Mouse (Mus musculus) Patski (cell line): ENCODE data around the gene Nrg4. TPM values are rescaled to one million over a fixed set of nuclear protein-coding genes. Genes with fewer than 3 reads are reported as not detected.

Experiments
- ATAC-seq: fragments of 100-300 bp; one replicate; pipeline ENCODE4 v1.8.0; 2021
- CTCF ChIA-PET: fragments of 350-600 bp; sonication (Branson Sonifier 250); formaldehyde crosslinking; loops from one replicate; lab custom pipeline; 2022; ENCODE audit warnings: inconsistent platforms; lab: Charles Lee
- POLR2A ChIA-PET: fragments of 350-600 bp; sonication (Branson Sonifier 250); formaldehyde crosslinking; loops from one replicate; lab custom pipeline; 2022; ENCODE audit warnings: antibody characterized with exemption, inconsistent platforms; lab: Charles Lee
- DNase-seq: peaks from one replicate; pipeline ENCODE4 v3.0.0-alpha.2; 2011; ENCODE audit warnings: low read depth, low spot score
- H3K27me3 ChIP-seq: fragments of 371-371 bp; one replicate; pipeline ENCODE4 v1.5.1; 2021
- CTCF ChIP-seq: fragments of 100-300 bp; IDR thresholded peaks from one replicate; pipeline ENCODE4 v1.5.1; 2021
- in situ Hi-C: fragments of 300-500 bp; cut with MboI; formaldehyde crosslinking; loops from 3 replicates; pipeline ENCODE4 v1.11.1; 2018; ENCODE audit warnings: low pct_unique_long_range_greater_than_20kb, mixed read lengths
- polyA plus RNA-seq: library from polyadenylated mRNA; unstranded; gene quantifications from one replicate; pipeline ENCODE4 v1.2.3, GENCODE M21; 2021

Nrg4 gene
- 2.1 TPM for polyA plus RNA-seq

DNA sequence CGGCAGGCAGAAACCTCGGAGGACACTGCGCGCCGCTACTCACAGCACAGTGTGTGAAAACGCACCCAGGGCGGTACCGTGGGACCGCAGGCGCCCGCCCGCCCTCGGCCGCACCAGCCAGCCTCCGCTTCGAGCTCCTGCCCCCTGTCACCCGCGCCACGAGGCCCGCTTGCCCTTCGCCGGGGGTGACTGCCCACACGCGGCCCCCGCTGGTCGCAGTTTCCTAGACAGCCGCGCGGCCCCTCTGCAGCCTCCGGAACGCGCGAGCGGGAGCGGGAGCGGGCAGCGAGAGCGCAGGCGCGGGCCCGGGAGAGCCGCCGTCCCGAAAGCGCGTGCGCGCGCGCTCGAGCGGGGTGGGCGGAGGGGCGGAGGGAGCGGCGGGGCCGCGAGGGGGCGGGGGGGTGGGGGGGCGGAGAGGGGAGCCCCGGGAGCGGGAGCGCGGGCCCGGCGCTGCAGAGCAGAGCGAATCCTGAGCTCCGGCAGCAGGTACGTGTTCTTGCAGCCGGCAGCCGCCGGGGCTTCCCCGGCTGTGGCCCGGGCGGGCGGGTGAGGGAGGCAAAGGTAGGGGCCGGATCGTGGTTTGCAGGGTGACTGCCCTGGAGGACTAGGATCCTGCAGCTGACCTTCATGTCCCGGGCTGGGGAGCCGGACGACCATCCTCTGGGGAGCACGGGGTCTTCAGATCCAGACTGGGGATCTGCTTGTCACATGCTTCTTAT, at the start of gene Nrg4, which contains the start of gene Tmem266:
Gene Nrg4 (minus strand): TSS at position 330 of the 719 bp plus-strand sequence.
Gene Tmem266 (plus strand): TSS at position 399 of the 719 bp plus-strand sequence.
- ATAC-seq (peak; percentile 65), DNase-seq (no peak)
- in situ Hi-C loops, result no loop called here
- CTCF ChIA-PET, result no interaction called here
- POLR2A ChIA-PET, result no interaction called here
- peaks cover 38% of the 10 kb centered on the region for H3K27me3 ChIP-seq
- no peak for TF ChIP-seq CTCF

GRCm38 (mm10) chr9:55371908-55372307, 45.3 kb upstream of the Nrg4 start:
- no peak for ATAC-seq
- CTCF ChIA-PET, result no interaction called here
- TF ChIP-seq CTCF, result no peak
- DNase-seq, result no peak
- peaks cover 30% of the 10 kb centered on the region for H3K27me3 ChIP-seq
- POLR2A ChIA-PET, result no interaction called here
- in situ Hi-C loops, result no loop called here

DNA sequence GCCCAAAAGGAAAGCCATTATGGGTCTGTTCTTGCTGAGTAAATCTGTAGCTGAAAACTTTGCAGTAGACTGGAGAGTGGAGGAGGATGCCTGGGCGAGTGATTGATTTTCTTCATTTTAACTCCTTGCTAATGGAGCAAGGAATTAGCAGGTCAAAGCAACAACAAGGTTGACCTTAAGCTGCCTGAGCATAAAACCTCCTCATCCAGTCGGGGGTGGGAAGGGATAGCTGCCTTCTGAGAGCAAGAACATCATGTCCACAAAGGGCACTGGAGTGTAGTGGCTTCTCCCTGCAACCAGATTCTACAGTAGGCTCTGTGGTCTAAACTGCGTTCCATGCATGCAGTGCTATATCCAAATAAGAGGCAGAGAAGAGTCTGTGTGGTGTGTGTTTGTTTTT, 41.4 kb upstream of the Nrg4 start:
- no peak for ATAC-seq
- H3K27me3 ChIP-seq, result peaks cover 13% of the 10 kb centered on the region
- CTCF ChIA-PET, result no interaction called here
- no peak for DNase-seq
- in situ Hi-C loops, result no loop called here
- TF ChIP-seq CTCF, result no peak
- POLR2A ChIA-PET, result no interaction called here

DNA sequence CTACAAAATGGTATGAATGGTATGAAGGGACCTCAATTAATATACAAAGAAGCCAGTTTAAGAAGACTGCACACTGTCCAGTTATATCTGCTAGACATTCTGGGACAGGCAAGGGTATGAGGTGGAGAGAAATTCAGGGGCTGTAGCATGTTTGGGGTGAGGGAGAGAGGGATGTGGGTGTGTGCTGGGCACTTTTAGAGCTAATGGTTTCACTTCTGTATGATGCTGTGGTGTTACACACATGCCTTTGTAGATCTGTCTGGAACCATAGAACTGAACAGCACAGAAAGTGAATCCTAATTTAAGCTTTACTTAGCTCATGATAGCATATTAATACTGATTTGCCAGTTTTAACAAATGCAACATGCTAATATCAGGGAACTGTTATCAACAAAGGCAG, 37.1 kb upstream of the Nrg4 start:
- H3K27me3 ChIP-seq, result no peaks in the 10 kb centered on the region
- no peak for DNase-seq
- CTCF ChIA-PET, result interaction anchor here (1.2 kb wide), 1 partner anchor 25 kb away, joined by 3 read pairs; no protein-coding TSS in a partner anchor
- POLR2A ChIA-PET, result no interaction called here
- in situ Hi-C loops, result no loop called here
- TF ChIP-seq CTCF, result no peak
- no peak for ATAC-seq

DNA sequence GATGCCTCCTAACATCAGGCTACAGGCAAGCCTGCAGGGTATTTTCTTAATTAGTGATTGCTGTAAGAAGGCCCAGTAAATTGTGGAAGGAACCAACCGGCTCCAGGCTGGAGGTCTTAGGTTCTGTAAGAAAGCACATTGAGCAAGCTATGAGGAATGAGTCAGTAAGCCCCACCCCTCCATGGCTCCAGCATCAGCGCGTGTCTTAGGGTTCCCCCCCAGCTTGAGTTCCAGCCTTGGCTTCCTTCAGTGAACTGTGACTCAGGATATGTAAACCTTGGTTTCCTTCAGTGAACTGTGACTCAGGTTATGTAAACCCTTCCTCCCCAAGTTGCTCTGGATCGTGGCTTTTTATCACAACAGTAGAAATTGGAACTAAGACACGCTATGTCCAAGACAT, 35.3 kb upstream of the Nrg4 start:
- POLR2A ChIA-PET, result interaction anchor here (1.5 kb wide), 1 partner anchor 17 kb away, joined by 4 read pairs; no protein-coding TSS in a partner anchor
- ATAC-seq (peak; percentile 80), DNase-seq (peak; percentile 59)
- no peaks in the 10 kb centered on the region for H3K27me3 ChIP-seq
- CTCF ChIA-PET, result interaction anchor here (1.0 kb wide), 1 partner anchor 30 kb away, joined by 3 read pairs; no protein-coding TSS in a partner anchor
- no peak for TF ChIP-seq CTCF
- in situ Hi-C loops, result no loop called here

DNA sequence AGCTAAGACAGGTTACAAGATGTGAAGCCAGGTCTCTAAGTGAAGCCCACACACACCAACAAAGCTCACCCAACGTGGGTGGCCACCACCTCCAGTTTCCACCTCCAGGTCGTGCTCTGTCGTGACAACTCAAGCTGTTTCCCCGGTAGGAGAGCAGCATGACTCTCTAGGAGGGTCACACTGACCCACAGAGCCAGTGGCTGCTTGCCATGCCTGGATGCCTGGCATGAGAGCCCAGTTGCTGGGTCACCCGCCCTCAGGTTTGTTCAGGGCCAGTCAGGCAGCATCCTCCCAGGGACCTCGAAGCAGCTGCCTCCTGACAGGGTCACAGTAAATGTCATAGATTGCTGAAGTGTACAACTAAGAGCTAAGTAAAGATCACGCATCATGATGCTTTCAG, 34.2 kb upstream of the Nrg4 start:
- in situ Hi-C loops, result no loop called here
- H3K27me3 ChIP-seq, result no peaks in the 10 kb centered on the region
- CTCF ChIA-PET, result no interaction called here
- DNase-seq (no peak), ATAC-seq (no peak)
- TF ChIP-seq CTCF, result no peak
- POLR2A ChIA-PET, result interaction anchor here (0.7 kb wide), 1 partner anchor 20 kb away, joined by 3 read pairs; no protein-coding TSS in a partner anchor

DNA sequence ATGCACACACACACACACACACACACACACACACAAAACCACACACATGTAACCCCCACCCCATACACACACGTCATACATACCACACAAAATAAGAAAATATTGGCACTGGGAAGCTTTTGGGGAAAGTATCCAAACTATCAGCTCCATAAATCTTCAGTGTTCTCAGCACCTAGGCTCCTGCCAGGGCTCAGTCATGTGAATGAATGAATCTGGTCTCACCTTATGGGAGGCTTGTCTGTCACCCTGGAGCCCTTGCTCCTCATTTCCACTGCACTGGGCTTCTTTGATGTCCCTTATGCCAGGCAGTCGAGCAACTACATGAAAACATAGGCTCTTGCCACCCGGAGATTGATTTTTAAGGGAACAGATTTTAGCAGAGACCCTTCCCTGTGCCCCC, 33.7 kb upstream of the Nrg4 start:
- TF ChIP-seq CTCF, result no peak
- in situ Hi-C loops, result no loop called here
- ChIA-PET POLR2A (interaction anchor here (0.7 kb wide), 1 partner anchor 19 kb away, joined by 3 read pairs; no protein-coding TSS in a partner anchor), CTCF (no interaction called here)
- H3K27me3 ChIP-seq, result no peaks in the 10 kb centered on the region
- ATAC-seq (no peak), DNase-seq (no peak)

- in situ Hi-C loops, result no loop called here
- TF ChIP-seq CTCF, result no peak
- ATAC-seq (no peak), DNase-seq (no peak)
- POLR2A ChIA-PET, result no interaction called here
- H3K27me3 ChIP-seq, result peaks cover 3% of the 10 kb centered on the region
- CTCF ChIA-PET, result interaction anchor here (1.6 kb wide), 1 partner anchor 19 kb away, joined by 5 read pairs; no protein-coding TSS in a partner anchor
Observed at GRCm38 (mm10) chr9:55357164-55357563, 30.5 kb upstream of the Nrg4 start.

GRCm38 (mm10) chr9:55355270-55355834, 28.7 kb upstream of the Nrg4 start:
- CTCF ChIA-PET, result no interaction called here

DNA sequence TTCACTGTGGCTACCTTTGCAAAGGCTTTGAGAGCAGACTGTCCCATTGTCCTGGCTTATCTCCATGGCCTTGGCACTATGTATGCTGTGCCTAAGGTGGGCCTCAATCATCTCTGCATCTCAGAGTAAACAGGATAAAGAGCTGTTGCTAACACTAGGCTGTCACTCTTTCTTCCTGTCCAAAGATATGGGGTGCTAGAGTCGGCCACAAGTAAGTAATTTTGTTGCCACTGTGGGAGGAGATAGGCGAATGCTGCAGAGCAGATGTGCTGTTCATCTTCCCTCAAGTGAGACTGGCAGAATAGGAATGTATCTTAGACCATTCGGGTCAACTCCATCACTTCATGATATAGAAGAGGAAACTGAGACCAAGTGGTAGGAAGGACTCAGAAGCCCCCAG, 28.0 kb upstream of the Nrg4 start:
- in situ Hi-C loops, result no loop called here
- DNase-seq (no peak), ATAC-seq (no peak)
- POLR2A ChIA-PET, result interaction anchor here (0.6 kb wide), 1 partner anchor 9 kb away, joined by 3 read pairs; no protein-coding TSS in a partner anchor
- no peak for TF ChIP-seq CTCF
- H3K27me3 ChIP-seq, result peaks cover 3% of the 10 kb centered on the region
- CTCF ChIA-PET, result no interaction called here

More at GRCm38 (mm10) chr9:55355270-55355834, 28.7 kb upstream of the Nrg4 start:
- POLR2A ChIA-PET, result no interaction called here
- H3K27me3 ChIP-seq, result peaks cover 3% of the 10 kb centered on the region
- DNase-seq (no peak), ATAC-seq (no peak)
- in situ Hi-C loops, result no loop called here
- no peak for TF ChIP-seq CTCF

DNA sequence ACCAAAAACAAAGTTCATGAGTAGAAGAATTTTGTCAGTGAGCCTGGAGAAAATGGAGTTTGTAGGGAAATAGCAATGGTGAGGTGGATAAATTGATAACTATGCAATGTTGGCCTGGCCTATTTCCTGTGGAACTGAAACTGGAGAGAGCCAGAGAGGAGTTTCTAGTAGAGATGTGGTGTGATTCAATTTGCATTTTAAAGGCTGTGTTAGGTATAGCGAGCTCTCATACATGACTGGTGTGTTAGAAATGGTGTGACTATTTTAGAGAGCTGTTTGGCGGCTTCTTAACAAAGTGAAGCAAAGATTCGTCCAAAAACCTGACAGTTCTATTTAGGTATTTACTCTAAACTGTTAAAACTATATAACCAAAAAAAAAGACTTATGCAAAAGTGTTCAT, 22.0 kb upstream of the Nrg4 start:
- POLR2A ChIA-PET, result no interaction called here
- no peak for ATAC-seq
- H3K27me3 ChIP-seq, result peaks cover 3% of the 10 kb centered on the region
- no peak for TF ChIP-seq CTCF
- no peak for DNase-seq
- CTCF ChIA-PET, result no interaction called here
- in situ Hi-C loops, result no loop called here
